Mouse (Mus musculus) right cerebral cortex, postnatal 25 days (tissue): ENCODE measurements around the gene Magel2.

Experiments
- DNase-seq: peaks from one replicate; pipeline ENCODE4 v3.0.0; 2022

Magel2 gene

GRCm38 (mm10) chr7:62376510-62377304 is at the start of gene Magel2:
Magel2 (plus strand) TSS chr7:62377010.
- peak; percentile 33 for DNase-seq

DNA sequence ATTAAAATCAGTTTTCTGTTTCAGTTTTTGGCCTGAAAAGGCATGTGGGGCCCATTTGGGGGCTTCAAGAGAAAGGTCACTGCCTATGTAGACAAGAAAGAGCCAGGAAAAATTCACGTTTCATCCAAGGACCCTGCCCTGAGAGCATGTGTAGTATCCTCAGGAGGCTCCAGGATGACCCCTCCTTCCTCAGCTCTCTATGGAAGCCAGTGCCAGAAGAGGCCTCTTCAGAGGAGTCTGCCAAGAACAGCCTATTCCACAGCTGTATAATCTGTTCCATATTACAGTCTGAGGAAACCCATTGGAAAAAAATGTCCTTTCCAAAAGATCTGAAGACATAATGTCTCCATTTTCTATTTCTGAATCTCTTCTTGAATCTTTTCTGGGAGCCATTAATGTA is 31.4 kb upstream of the Magel2 start:
- DNase-seq = no peak

DNA sequence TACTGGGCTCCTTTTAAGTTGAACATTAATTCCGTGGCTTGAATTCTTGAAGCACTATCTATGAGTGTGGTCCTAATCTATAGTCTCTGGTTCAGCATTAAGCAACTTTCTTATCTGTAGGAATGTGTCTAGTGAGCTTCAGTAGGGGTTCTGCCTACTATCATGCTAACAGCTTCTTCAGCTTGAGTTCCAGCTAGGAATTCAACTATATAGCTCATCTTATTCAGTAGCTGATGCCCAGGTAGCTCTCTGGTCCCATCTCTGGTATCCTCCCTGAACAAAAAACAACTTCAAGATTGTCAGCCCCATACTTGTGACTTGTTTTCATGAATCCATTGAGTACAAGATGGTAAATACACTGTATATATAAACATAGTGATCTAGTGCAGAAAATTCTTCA is 30.5 kb upstream of the Magel2 start, which contains the start of gene Ndn:
Gene Ndn (plus strand): TSS at position 301 of the 400 bp plus-strand sequence.
- no peak for DNase-seq

DNA sequence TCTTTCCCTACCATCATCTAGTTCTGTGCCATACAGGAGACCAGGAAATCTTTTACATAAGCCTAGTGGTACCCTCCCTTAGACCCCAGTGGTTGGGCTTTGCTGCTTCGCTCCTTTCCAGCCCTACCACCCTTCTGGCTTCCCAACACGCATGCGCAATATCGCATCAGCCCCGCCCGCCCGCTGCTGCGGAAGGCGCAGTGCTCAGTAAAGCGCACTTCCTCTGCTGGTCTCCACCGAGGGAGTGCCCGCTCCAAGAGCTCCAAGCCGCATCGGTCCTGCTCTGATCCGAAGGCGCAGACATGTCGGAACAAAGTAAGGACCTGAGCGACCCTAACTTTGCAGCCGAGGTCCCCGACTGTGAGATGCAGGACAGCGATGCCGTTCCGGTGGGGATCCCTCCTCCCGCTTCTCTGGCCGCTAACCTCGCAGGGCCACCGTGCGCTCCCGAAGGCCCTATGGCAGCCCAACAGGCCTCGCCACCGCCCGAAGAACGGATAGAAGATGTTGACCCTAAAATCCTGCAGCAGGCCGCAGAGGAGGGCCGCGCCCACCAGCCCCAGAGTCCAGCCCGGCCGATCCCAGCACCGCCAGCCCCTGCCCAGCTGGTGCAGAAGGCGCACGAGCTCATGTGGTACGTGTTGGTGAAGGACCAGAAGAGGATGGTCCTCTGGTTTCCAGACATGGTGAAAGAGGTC is 28.6 kb upstream of the Magel2 start:
- peak; percentile 79 for DNase-seq

GRCm38 (mm10) chr7:62348804-62349190 is 28.0 kb upstream of the Magel2 start:
- DNase-seq = peak; percentile 4

DNA sequence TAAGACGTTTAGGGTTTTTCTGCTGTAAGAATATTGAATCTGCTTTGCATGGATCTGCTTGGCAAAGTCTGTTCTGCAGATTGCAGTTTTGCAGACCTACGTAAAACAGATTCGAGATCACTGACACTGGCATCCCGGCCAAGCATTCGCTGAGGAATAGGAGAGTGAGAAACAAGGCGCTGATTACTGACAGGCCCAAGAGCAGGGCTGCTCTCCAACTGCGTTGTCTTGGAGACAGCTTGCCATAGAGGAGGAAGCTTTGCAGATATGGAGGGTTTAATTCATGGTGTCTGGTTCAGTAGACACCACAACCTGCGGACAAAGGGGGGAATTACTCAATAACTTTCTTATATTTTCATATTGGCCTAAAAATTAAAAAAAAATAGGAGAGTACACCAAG is 25.5 kb upstream of the Magel2 start:
- no peak for DNase-seq

DNA sequence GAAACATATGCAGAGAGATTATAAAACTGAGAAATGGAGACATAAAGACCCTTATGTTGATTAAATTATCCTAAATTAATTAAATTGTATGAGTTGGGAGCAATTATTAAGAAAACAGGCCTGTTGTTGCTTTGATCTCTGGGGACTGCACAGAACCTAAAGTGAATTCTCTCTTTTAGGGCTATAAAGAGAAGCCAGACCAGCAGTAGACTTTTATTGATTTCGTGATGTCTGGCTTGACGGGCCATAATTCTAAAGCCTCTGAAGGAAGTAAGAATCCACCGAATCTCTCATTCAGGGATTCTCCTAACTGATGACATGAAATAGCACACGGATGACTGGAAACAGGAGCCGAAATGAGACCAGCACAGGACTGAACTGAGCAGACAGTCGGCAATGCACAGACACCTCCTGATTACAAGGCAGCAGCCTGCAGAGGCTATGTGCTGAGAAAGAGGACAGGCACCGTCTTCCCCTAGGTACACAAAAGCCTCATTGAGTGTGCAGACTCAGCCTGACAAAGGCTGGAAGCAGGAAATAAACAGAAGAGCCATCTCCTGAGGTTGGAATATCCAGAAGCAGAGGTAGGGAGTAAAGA is 11.7 kb upstream of the Magel2 start:
- DNase-seq = no peak

- no peak for DNase-seq
Observed at GRCm38 (mm10) chr7:62366730-62367129, 10.1 kb upstream of the Magel2 start.

GRCm38 (mm10) chr7:62375658-62376057 is 1.2 kb upstream of the Magel2 start:
- DNase-seq = no peak

- no peak for DNase-seq
Observed at GRCm38 (mm10) chr7:62377313-62377712, 503 bp downstream of the Magel2 start.

DNA sequence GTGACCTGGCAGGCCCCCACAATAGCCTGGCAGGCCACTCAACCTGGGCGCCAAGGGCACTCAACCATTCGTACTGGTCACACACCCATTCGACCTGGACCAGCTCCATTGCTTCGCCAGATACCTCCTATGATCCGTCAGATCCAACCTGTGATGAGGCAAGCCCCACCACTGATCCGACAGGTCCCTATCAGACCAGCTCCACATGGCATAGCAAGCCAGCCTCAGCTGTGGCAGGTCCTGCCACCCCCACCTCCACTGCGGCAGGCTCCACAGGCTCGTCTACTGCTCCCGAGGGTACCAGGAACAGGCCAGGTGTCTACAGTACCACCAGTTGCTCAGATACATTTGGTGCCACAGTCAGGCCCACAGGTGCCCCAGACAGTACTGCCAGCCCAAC is 1.7 kb downstream of the Magel2 start:
- DNase-seq = no peak

DNA sequence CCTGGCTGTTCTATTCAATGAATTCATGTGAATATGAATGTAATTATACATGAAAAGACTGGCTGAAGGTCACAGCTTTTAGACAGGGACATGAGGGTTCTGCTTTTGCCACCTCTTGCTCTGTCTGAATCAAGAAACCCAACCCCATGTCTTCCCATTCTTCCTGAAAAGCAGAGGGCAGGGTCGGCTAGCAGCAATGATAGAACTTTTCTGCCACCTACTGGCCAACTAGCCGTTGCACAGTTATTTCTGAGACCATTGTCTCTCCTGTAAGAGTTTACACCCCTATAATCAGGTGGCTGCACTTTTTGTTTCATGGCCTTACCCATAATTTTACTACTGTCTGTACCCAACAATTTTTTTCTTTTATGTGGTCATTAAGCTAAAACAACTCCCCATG is 5.6 kb downstream of the Magel2 start:
- DNase-seq = peak; percentile 10

GRCm38 (mm10) chr7:62388291-62388690 is 11.5 kb downstream of the Magel2 start:
- no peak for DNase-seq

DNA sequence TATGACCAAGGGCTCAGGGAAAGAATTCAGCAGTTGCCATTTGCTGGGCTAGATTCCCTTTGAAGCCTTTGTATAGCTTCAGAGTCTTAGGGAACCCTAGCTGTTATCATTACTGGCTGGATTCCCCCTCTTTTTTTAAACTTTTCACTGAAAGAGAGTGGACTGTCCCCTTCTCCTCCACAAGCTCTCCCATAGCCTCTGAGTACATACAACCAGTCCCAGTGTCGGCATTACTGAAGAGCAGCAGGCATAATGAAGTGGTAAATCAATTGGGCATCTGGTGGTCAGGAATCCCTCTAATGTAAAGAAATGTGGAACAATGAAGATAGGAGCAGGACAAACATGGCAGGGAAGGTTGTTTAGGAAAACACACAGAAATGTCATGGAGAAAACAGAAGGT is 15.4 kb downstream of the Magel2 start:
- no peak for DNase-seq

- DNase-seq = peak; percentile 25
Observed at GRCm38 (mm10) chr7:62406573-62407050, 29.8 kb downstream of the Magel2 start.

GRCm38 (mm10) chr7:62407803-62408202 is 31.0 kb downstream of the Magel2 start:
- DNase-seq = no peak

DNA sequence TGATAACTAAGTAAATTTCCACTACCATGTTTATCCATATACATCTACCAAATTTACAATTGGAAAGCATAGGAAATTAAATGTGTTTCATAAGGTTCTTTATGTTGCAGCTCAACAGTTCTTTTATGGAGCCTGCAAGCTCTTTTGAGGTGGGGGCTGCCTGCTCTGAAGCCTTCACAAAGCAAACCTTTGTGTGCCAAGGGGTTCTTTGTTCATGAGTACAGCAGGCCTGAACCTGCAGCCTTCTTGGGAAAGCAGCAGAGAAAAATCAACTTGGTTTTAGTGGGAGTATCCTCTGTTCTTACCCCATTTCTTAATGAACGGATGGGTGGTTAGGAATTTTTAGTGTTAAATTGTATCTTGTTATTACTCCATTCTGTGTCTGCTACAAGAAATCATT is 38.4 kb downstream of the Magel2 start:
- DNase-seq = no peak

DNA sequence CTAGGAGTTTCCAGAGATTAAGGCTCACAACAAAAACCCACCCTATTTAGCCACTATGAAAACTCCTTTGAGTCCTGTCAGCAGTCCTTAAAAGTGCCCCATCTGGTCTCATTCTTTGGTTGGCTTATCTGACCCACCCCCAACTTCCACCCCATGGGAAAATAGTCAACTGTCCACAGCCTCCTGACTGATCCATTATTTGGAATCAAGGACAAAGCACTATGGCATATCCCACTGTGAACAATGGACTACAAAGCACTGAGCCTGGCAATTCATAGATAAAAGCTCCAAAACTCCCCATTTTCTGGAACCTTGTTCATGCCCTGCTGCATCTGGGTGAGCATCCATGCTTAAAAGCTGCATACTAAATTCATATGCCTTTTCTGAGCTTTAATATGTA is 39.4 kb downstream of the Magel2 start:
- DNase-seq = no peak

- no peak for DNase-seq
Observed at GRCm38 (mm10) chr7:62418346-62418745, 41.5 kb downstream of the Magel2 start.

DNA sequence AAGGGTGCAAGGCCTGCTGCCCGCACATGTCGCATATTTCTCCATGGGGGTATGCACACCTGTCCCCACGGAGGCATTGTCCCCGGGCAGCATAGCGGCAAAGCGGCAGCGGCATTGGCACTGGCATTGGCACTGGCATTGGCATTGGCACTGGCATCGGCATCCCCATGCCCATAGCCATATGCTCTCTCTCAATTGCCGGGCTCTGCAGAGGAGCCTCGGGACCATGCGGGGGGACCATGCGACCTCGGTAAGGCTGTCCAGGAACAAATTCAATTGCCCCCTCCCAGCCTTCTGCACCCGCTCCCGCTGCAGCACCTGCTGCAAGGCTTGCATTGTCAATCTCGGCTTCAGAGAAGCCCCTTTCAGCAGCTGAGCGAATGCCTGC is 42.3 kb downstream of the Magel2 start:
- DNase-seq = no peak

GRCm38 (mm10) chr7:62419493-62420360 is 42.9 kb downstream of the Magel2 start, which contains the start of gene Mkrn3:
Mkrn3 (minus strand) TSS chr7:62420139.
- peak; percentile 14 for DNase-seq

DNA sequence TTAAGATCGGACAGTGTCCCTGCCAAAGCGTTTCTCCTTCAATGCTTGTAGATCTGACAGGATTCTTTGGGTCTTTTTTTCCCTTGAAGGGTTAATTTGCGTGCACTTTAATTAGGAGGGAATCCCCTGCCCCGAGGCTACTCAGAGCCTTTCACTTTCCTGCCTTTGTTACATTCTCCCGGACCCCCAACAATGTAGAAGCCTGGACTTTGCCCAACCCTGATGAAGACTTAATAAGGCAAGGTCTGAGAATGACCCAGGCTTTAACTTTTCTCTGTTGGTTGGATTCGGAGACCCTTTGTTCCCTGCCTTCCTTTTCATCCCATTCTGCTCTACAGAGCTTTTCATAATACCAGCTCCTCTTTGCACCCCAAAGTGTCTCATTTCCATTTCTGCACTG is 43.8 kb downstream of the Magel2 start:
- no peak for DNase-seq

DNA sequence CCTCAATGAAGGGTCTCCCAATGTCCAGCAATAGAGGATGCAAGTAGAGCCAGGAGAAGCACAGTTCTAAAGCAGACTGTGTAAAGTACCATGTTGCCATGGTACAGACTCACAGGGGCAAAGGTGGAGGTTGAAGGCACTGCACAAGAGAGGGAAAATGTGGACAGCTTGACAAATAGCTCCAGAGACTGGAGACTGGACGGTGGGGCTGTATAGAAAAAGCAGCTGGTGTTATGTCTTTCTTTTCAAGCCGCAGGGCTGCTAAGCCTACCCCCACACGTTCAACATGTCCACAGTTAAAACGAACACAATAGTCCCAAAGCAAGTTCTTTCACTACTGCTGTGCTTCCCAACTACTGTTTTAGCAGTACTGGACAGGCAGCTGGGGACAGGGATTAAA is 46.4 kb downstream of the Magel2 start:
- no peak for DNase-seq
